Mouse (Mus musculus): ENCODE results near the gene Slc38a2. TPM values are rescaled to one million over a fixed set of nuclear protein-coding genes. Genes with fewer than 3 reads are reported as not detected.
A peak's percentile ranks its signal among the peaks of the same experiment; 100 is the strongest.

Slc38a2 gene
- total RNA-seq, 2 experiments from 2014 or later: 64.7 to 73.8 TPM

- no peak for DNase-seq (ENCODE audit: low spot score in 2 of 2)
These were observed 2.8 kb downstream of the Slc38a2 start for GRCm38 (mm10) chr15:96696486-96697284.

GRCm38 (mm10) chr15:96695455-96696421 lies 3.8 kb downstream of the Slc38a2 start:
- DNase-seq (ENCODE audit: low spot score in 2 of 2): no peak

GRCm38 (mm10) chr15:96694988-96695387 lies 4.5 kb downstream of the Slc38a2 start:
- no peak for DNase-seq (ENCODE audit: low spot score in 2 of 2)

GRCm38 (mm10) chr15:96693688-96694087 lies 5.8 kb downstream of the Slc38a2 start:
- DNase-seq (ENCODE audit: low spot score in 2 of 2): peak; percentile 33 to 45

- no peak for DNase-seq (ENCODE audit: low spot score in 2 of 2)
These were observed 7.1 kb downstream of the Slc38a2 start for GRCm38 (mm10) chr15:96692401-96692800.

- no peak for DNase-seq (ENCODE audit: low spot score in 2 of 2)
These were observed 8.1 kb downstream of the Slc38a2 start for GRCm38 (mm10) chr15:96691381-96691780.

GRCm38 (mm10) chr15:96690829-96691228 lies 8.7 kb downstream of the Slc38a2 start:
- DNase-seq (ENCODE audit: low spot score in 2 of 2): no peak

- DNase-seq (ENCODE audit: low spot score in 2 of 2): no peak
These were observed 9.6 kb downstream of the Slc38a2 start for GRCm38 (mm10) chr15:96689919-96690318.

GRCm38 (mm10) chr15:96688784-96689318 lies 10.7 kb downstream of the Slc38a2 start:
- no peak for DNase-seq (ENCODE audit: low spot score in 2 of 2)

- DNase-seq (ENCODE audit: low spot score in 2 of 2): no peak
These were observed 11.5 kb downstream of the Slc38a2 start for GRCm38 (mm10) chr15:96688036-96688435.

GRCm38 (mm10) chr15:96687366-96687765 lies 12.2 kb downstream of the Slc38a2 start:
- no peak for DNase-seq (ENCODE audit: low spot score in 2 of 2)

- no peak for DNase-seq (ENCODE audit: low spot score in 2 of 2)
These were observed 13.1 kb downstream of the Slc38a2 start for GRCm38 (mm10) chr15:96686201-96687159.

- no peak for DNase-seq (ENCODE audit: low spot score in 2 of 2)
These were observed 14.3 kb downstream of the Slc38a2 start for GRCm38 (mm10) chr15:96685273-96685672.

GRCm38 (mm10) chr15:96684132-96684830 lies 15.2 kb downstream of the Slc38a2 start:
- DNase-seq (ENCODE audit: low spot score in 2 of 2): peak; percentile 43 to 62

- no peak for DNase-seq (ENCODE audit: low spot score in 2 of 2)
These were observed 20.4 kb downstream of the Slc38a2 start for GRCm38 (mm10) chr15:96678871-96679773.

GRCm38 (mm10) chr15:96676518-96676917 lies 23.0 kb downstream of the Slc38a2 start:
- no peak for DNase-seq (ENCODE audit: low spot score in 2 of 2)

- no peak for DNase-seq (ENCODE audit: low spot score in 2 of 2)
These were observed 23.8 kb downstream of the Slc38a2 start for GRCm38 (mm10) chr15:96675744-96676143.

GRCm38 (mm10) chr15:96675055-96675454 lies 24.5 kb downstream of the Slc38a2 start:
- DNase-seq (ENCODE audit: low spot score in 2 of 2): no peak

- no peak for DNase-seq (ENCODE audit: low spot score in 2 of 2)
These were observed 25.4 kb downstream of the Slc38a2 start for GRCm38 (mm10) chr15:96674089-96674488.

Data from layer of hippocampus, postnatal 10 days (tissue).